Mouse (Mus musculus) lung, adult 18-20 months (tissue): ENCODE measurements around the gene Gm11937.
A peak's percentile ranks its signal among the peaks of the same experiment; 100 is the strongest.

Experiments
- DNase-seq, 2 experiments: peaks; one replicate each; pipeline ENCODE4 v3.0.0; 2022; ENCODE audit warnings: mixed read lengths in 2 of 2

Gm11937 gene

DNA sequence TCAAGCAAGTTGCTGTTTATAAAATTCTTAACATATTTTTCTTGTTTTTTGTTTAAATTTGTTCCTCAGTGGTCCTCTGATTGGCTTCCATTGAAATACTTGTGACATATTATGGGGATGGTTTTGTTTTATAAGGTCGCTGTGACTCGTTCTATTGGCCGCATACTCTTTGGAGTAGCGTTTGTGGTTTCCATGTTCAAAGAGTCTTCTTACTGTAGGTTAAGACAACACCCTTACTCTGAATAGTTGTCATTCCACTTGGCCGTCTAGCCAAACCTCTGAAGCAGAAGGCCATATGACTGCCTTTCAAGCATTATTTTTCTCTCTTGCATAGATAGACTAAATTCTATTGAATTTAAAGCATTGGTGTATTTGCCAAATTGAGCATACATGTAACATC, 28.9 kb downstream of the Gm11937 start:
- DNase-seq = no peak

DNA sequence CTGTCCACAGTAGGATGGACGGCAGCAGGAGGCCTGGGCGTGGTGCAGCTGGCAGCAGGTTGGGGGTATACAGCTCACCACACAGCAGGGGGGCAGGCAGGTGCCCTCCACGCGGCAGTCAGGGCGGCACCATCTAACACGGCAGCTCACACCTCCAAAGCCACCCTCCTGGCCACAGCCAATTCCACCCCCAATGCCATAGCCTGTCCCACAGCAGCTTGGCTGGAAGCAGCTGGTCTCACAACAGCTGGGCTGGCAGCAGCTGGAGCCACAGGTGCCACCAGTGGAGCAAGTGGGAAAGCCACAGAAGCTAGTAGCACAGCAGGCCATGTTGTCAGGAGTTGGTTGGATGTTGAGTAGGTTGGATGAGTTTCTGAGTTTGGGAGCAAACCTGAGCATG, 29.4 kb downstream of the Gm11937 start, which contains the start of gene Krtap1-5:
TSS of gene Krtap1-5 (minus strand) at position 381 of the 400 bp plus-strand sequence.
- no peak for DNase-seq

GRCm38 (mm10) chr11:99574106-99574505, 35.9 kb downstream of the Gm11937 start:
- peak; percentile 72 to 76 for DNase-seq

GRCm38 (mm10) chr11:99573164-99573563, 36.8 kb downstream of the Gm11937 start:
- no peak for DNase-seq

DNA sequence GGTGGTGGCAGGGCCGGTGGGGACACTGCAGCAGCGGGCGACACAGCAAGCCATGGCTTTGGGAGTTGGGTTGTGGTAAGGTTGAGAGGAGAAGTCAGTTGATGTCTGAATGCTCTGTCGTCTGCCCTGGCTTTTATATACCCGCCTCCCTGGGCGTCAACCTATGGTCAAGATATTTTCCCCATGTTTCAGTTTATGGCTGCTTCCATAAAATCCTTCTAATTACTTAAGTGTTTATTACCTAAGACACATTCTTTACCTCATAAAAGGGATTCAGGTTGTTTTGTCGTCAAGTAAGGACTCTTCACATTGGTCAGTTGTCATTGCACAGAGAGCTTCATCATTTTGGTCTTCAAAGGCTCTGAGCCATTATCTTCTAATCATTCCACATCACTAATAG, 43.5 kb downstream of the Gm11937 start, which contains the start of gene Krtap3-1:
TSS of gene Krtap3-1 (minus strand) at position 101 of the 400 bp plus-strand sequence.
- no peak for DNase-seq

DNA sequence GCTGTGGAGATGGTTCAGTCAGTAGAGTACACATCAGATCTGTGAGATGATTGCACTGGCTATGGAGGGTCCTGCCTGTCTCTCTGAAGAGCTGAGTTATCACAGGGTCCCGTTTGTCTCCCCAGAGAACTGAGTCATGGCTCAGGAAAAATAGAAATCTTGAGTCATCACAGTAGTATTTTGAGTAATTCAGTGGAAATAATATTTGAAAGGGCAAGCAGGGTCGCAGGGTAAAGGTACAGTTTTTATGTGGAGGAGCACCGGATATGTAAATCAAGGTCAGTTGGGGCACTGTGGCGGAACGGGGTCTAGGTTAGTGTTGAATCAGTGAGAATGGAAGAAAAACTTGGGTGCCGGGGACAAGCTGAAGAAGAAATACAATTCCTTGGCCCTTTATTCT, 47.4 kb downstream of the Gm11937 start:
- no peak for DNase-seq
